Mouse (Mus musculus) thymus, postnatal 14 days (tissue): ENCODE data around the gene Ormdl1.
A peak's percentile ranks its signal among the peaks of the same experiment; 100 is the strongest.
"Not testable (repeated sequence)": the region's sequence is repeated elsewhere in the genome, so short reads cannot be mapped to it uniquely, and the experiment has no call there.

ENCODE experiments used
- DNase-seq: peaks from one replicate; pipeline ENCODE4 v3.0.0; 2021

Gene Ormdl1

GRCm38 (mm10) chr1:53296581-53297383 is at the start of gene Ormdl1, which contains the start of the genes Pms1 and Gm28778:
Ormdl1 (plus strand) TSS chr1:53297095.
Pms1 (minus strand) TSS chr1:53297018.
Gm28778 (plus strand) TSS chr1:53297111.
- DNase-seq = peak; percentile 92

GRCm38 (mm10) chr1:53264958-53265612 is 31.8 kb upstream of the Ormdl1 start:
- DNase-seq = not testable (repeated sequence)

- DNase-seq = no peak
Observed at GRCm38 (mm10) chr1:53269901-53270300, 27.0 kb upstream of the Ormdl1 start.

- peak; percentile 8 for DNase-seq
Observed at GRCm38 (mm10) chr1:53272646-53273045, 24.2 kb upstream of the Ormdl1 start.

- no peak for DNase-seq
Observed at GRCm38 (mm10) chr1:53291197-53291596, 5.7 kb upstream of the Ormdl1 start.

GRCm38 (mm10) chr1:53300506-53300905 is 3.6 kb downstream of the Ormdl1 start:
- DNase-seq = no peak

GRCm38 (mm10) chr1:53312989-53313967 is 16.4 kb downstream of the Ormdl1 start, which contains the start of gene Osgepl1:
Osgepl1 (plus strand) TSS chr1:53313624.
- DNase-seq = peak; percentile 85

GRCm38 (mm10) chr1:53321662-53322344 is 24.9 kb downstream of the Ormdl1 start:
- DNase-seq = no peak

GRCm38 (mm10) chr1:53323254-53323653 is 26.4 kb downstream of the Ormdl1 start:
- no peak for DNase-seq

- DNase-seq = no peak
Observed at GRCm38 (mm10) chr1:53324277-53324676, 27.4 kb downstream of the Ormdl1 start.

GRCm38 (mm10) chr1:53324827-53325494 is 28.1 kb downstream of the Ormdl1 start:
- DNase-seq = no peak

GRCm38 (mm10) chr1:53333527-53333926 is 36.6 kb downstream of the Ormdl1 start:
- not testable (repeated sequence) for DNase-seq

GRCm38 (mm10) chr1:53335465-53335864 is 38.6 kb downstream of the Ormdl1 start:
- DNase-seq = no peak

- DNase-seq = not testable (repeated sequence)
Observed at GRCm38 (mm10) chr1:53337403-53337802, 40.5 kb downstream of the Ormdl1 start.

- no peak for DNase-seq
Observed at GRCm38 (mm10) chr1:53341071-53341470, 44.2 kb downstream of the Ormdl1 start.

- DNase-seq = peak; percentile 98
Observed at GRCm38 (mm10) chr1:53352327-53353261, 55.7 kb downstream of the Ormdl1 start, which contains the start of the genes Asdurf, Gm28551 and Asnsd1. Asdurf (minus strand) TSS chr1:53352619. Gm28551 (minus strand) TSS chr1:53352667. Asnsd1 (minus strand) TSS chr1:53352752.

GRCm38 (mm10) chr1:53358988-53359387 is 62.1 kb downstream of the Ormdl1 start:
- no peak for DNase-seq
